Mouse (Mus musculus) heart, adult 8-10 months (tissue): ENCODE measurements at regions not wholly inside any gene's neighbourhood (a gene's known extent, or its start where the extent isn't known, plus 50 kb on each side); places are given as distances from the start of the nearest gene placed in this dataset.

Source experiments
- DNase-seq: peaks from one replicate; pipeline ENCODE4 v3.0.0; 2022; ENCODE audit warnings: low spot score

DNA sequence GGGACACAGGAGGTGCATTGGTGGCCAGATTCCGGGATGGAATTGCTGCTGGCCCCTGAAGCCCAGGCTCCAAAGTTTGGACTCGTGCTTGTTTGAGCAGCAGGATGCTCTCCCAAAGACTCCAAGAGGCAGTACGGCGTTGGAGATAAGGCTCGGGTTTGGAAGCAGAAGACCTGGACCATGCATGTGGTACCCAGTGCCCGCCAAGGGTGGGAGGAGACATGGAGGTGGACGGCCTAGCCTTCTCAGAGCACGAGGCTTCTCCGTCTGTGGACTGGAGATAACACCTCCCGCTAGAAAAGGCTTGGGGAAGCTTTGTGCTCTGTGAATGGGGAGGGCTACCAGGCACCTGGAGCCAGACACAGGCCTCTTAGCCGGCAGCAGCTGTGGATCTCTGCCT is 271.7 kb downstream of the Rps6kc1 start:
- DNase-seq: no peak

DNA sequence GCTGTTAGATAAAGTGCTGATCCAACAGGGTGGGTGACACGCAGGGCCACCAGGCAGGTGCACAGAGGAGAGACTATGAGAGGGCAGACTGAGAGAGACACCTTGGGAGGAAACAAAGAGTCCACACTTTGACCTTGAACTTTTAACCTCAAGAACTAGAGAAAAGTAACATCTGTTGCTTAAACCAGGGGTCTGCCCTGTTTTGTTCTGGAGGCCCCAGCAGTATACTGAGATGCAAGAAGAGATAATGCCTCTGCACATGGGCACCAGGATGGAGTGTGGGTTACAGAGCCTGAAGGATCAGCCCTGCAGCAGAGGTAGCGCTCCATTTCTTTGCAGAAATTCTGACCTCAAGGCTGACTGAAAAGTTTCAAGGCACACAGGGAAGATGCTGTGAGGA is 276.6 kb downstream of the Rps6kc1 start:
- no peak for DNase-seq

DNA sequence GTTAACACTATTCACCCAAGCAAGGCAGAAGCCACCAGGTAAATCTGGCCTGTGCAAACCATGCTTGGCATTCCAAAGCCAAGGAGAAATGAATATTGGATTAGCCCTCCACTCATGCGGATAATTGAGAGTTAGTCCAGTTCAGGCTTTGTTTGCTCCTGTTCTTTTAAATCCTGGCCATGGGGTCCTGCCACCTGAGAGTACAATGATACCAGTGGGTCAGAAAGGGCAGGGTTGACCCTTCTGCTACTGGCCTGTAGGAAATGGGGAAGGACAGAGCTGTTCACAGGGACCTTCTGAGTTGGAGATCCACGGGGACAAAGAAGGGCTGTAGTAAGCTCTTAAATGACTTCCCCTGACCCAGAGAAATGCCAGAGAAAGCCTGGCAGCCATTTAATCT is 279.9 kb downstream of the Rps6kc1 start:
- no peak for DNase-seq

DNA sequence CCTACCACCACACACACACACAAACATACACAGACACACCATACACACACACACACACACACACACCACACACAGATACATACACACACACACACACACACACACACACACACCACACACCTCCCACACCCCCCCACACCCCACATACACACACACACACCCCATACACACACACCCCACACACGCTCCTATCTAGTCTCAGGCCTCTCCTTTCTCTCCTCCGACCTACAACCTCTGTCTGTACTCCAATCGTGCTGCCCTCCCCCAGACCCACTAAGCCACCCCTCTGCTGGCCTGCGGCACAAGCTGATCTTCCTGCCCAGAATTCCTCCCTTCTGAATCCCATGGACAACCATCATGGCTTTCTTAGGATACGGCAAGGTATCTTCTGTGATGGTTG is 281.4 kb downstream of the Rps6kc1 start:
- no peak for DNase-seq

DNA sequence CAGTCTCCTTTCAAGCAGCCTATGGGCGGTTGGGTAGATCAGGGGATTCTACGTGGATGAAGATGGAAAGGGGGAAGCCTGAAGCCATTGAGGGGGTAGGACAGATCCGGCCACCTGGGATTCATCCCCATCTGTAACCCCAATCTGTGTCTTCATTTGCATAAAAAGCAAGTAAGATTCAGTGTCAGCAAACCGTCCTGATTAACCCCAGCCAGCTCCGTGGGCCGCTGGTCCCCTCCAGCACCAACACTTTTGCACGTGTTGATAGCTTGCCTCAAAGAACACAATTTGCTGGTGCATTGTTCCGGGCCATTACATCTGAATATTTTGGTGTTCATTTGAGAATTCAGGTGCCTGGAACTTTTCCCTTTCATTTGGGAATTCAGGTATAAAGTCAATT is 287.7 kb downstream of the Rps6kc1 start:
- no peak for DNase-seq

DNA sequence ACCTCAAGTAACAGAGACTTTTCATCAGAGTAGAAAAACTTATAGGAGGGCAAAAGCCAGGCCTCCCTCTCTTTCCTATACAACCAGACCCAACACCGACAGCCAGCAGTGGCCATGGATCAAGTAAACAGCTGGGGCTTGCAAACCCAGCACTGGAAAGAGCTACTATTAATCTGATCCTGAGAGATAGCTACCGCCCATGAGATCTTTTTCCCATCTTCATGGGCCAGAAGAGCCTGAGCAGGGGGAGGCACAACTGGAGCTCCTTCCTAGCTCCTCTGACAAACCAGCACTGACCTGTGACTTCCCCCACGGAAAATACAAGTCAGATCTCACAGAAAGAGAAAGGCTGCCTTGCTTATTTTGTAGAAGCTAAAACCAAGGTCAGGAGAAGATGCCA is 311.1 kb downstream of the Rps6kc1 start:
- DNase-seq: no peak

DNA sequence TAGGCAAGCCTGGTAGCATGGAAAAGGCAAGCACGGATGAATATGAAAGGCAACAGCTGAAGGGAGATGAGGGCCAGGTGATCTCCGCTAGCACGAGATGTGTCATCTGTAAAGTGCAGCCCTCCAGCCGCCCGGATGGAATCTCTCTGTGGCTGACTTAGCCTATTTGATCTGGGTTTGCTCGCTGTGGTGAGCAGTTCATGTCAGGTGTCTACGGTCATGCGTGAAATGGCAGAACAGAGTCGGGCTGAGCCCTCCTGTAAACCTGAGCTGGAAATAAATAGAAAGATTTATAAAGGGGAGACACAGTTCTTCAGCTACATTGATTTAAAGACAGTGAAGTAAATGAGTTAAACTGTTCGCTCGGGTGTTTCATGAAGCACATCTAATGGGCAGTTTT is 311.9 kb downstream of the Rps6kc1 start:
- no peak for DNase-seq

DNA sequence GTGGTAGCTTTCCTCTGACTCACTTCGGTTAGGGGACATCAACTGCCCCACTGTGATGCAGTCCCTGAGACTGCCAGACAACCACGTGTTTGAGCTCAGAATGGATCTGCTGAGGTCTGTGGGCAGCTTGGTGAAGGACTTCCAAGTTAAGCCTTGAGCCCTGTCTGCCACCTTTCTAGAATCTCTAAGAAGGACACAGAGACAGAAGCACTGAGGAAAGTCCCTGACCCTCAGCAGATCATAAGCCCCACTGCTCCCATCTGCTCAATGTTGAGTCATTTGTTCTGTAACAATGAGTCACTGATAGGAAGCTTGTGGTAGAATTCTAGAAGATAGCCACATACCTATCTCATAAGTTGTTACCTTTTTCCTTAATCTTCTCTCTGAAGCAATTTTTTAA is 315.4 kb downstream of the Rps6kc1 start:
- DNase-seq: no peak

DNA sequence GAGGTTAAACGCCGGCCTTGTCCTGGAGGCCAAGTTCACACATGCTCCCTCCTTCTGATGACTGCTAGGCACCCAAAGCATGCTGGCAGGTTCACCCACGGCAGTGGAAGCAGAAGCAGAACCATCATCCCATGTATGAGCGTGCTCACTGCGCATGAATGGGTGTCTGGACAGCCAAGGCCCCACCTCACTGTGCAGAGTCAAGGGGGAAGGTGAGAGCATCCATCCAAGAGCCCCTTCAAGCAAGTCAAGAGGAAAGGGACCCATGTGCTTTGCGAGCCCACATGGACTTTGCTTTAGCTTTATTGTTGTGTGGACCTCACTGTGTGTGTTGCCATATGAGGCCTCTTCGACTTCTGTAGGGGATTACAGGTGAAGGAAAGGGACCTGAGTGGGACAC is 319.9 kb downstream of the Rps6kc1 start:
- DNase-seq: no peak

DNA sequence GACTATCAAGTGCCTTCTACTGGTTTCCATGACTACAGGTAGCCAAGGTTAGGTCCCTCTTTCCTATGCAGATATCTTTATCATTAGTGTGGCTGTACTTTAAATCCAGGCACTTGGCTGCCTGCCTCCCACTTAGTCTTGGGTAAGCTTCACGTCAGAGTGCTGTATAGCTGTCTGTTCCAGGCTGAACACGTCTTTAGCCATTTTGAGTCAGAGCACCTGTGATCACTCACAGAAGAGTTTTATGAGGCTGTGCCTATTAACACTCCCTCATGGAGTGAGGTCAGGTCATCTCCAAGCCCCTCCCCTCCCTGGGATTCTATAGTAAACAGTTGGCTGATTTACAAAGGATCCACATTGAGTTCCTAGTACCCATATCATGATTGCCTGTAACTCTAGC is 322.0 kb downstream of the Rps6kc1 start:
- DNase-seq: no peak

DNA sequence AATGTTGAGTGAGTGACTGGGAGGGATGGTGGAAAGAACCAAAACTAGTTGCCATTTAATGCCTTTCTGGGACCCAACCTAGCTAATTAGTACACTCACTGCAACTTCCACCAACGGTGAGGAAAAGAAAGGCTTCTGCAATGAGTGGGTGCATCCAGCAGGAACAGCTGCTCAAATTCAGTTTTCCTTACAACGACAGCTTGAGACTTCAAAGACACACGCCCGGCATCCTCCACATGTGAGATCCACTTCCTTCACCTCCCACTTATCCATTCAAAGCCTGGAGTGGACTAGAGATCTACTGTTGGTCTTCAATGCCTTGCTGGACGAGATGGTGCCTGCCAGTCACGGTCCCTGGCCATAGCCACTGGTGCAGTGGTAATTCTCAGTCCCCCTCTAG is 328.3 kb downstream of the Rps6kc1 start:
- no peak for DNase-seq

DNA sequence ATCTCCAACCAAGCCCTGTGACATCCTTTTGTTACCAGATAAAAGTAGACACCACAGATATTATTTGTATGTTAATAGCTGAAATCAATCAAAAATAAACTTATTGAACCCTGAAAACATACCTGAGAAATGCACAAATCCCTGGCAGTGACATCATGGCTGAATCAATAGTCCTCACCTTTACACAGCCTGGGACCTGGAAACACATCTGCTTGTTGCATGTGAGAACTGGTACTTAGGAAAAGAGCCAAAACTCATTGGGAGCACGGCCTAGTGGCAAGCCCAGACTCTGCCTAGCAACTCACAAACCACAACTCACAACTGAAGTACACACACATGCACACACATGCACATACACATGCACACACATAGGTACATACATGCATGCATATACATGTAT is 330.9 kb downstream of the Rps6kc1 start:
- DNase-seq: no peak

DNA sequence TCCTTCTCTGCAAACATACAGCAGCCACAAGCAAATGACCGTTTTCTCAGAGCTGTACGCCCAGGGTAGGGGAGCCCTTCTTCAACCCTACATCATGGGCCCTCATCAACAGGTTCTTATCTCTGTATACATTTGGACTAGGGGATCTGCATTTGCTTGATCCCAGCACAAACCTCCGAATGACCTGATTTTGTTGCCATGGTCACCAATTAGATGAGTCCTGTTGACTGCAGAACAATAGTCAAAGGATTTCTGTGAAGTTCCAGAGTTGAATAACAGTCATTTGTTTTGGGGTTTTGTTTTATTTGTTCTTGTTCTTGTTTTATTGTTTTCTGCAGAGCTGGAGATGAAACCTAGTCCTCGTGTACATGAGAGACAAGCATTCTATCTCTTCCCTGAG is 340.6 kb downstream of the Rps6kc1 start:
- DNase-seq: no peak

DNA sequence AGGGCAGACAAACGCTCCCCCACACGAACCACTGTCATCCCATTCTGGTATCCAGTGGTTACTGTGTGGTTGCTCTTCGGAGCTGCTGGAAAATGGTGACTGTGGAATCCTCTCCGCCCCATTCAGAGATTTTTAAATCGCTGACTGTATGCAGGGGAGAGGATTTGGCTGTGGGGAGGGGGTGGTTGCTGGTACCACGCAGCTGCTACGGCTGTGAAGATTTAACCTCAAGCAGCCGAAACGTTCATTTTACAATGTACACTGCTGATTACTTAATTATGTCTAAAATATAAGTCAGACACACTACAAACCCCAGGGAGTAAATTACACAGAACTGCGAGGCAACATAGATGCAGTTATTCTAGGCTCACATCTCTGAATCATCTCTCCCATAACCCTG is 341.0 kb downstream of the Rps6kc1 start:
- DNase-seq: no peak

DNA sequence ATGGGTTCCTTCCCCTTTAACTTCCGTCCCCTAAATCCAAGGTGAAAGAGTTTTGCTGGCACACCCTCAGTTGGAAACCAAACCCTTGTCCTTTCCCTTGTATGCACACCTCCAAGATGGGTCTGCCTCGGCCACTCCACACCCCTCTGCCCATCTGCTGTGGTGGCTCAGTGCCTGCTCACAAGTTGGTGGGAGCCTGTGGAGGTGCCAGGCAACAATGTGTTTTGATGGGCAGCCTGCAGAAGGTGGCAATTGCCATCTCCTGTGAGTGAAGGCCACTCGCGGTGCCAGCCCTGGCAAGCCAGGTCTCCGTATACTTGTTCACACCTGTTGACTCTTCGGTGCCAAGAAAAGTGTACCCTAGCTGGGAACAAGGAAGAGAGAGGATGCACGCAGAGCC is 344.8 kb downstream of the Rps6kc1 start:
- no peak for DNase-seq

DNA sequence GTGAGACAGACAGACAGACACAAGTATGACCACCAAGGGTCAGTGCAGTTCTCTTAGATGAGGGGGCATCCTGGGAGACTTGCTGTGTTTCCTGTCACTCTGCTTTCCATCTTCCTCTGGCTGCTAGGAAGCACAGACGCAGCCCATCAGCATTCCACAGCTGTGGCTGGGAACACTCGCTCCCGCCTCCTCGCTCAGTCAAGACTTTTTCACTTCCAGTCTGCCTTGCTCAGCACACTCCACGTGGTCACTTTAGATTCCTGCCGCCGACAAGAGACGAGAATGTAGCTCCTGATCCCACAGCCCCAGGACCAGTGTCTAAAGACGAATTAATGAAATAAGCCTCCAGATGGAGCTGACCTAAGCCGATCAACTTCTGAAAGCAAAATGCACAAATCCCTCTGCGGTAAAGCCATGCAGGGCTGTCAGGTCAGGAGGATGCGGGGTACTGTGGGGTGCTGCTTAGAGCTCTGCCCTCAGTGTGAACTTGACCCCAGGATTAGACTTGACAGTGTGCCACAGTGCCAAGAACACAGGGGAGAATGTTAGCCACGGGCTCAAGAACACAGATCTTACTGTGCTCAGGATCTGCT is 348.6 kb downstream of the Rps6kc1 start:
- DNase-seq: no peak

DNA sequence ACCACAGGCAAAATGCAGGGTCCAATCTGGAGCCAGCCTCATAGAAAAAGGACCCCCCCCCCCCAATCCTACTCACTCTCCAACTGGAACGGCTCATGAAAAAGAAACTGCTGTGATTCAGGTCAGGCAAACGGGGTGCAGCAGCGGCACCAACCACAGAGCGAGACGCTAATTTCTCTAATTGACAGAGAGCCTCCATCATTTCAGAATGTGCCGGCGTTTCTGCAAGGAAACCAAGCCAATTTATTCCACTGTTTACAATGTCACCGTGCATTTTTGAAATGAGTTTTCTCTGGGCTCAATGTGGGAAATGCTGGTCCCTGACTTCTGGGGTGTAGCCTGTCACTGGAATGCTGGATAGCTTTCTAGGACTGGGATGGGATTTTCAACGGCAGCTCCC is 351.5 kb downstream of the Rps6kc1 start:
- DNase-seq: no peak

DNA sequence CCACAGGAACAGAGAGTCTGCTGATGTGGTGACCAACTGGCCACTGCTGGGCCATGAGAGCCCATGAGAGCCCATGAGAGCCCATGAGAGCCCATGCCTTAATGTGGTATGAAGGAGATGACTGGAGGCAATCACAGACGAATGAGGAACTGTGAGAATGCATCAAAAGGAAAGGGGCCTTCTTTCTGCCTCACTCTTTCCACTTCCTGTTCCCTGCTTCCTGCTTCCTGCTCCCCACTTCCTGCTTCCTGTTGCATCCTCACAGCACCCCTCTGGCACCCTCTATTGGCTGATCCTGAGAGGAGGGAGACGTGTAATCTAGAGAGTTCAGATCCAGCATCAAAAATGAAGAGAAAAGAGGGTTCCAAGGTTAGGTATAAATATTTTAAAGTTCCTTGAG is 369.7 kb downstream of the Rps6kc1 start:
- no peak for DNase-seq

DNA sequence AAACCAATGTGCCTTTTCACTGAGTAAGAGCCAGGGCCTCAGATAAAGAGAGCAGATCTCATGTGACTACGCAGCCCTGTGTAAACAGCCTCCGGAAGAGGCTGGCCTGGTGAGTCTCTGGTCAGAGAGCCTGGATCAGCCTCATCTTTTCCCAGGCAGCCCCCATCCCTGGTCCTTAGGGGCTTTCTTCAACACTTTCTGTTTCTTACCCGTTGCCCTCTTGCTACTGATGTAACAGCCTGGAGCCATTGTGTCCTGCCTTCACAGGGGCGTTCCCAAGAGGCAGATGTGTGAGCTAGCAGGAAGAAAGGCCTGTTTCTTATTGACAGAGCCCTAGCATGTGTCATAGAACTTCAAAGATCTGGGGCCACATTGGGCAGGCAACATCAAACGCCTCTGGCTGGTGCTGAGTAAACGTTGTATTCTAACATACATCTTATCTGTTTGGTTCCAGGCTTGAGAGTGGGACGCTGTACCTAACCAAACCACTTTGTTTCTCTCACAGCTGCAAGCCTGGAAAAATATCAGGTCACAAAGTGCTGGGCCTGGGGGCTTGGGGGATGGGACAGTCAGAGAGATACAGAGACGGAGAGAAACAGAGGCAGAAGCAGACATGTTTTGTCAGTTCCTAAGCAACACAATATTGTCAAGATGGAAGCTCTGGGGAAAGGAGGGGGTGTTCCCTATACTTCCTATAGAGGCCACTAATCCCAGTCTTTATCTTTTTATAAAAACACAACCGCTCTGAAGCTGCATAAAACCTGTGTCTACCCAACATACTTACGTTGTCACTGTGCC is 362.6 kb upstream of the Prox1 start:
- no peak for DNase-seq

DNA sequence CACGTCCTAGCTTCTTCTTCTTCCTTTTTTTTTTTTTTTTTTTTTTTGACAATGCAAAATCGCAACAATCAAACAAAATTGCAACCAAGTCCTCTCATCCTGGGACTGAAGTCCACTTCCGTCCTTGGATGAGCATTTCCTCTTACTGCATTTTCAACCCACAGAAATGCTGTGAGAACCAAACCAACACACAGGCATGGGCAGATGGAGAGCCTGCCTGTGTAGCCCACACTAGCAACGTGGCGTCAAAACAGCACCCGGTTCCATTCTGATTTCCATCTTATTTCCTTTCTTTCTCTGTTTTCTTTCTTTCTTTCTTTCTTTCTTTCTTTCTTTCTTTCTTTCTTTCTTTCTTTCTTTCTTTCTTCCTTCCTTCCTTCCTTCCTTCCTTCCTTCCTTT is 360.7 kb upstream of the Prox1 start:
- no peak for DNase-seq

DNA sequence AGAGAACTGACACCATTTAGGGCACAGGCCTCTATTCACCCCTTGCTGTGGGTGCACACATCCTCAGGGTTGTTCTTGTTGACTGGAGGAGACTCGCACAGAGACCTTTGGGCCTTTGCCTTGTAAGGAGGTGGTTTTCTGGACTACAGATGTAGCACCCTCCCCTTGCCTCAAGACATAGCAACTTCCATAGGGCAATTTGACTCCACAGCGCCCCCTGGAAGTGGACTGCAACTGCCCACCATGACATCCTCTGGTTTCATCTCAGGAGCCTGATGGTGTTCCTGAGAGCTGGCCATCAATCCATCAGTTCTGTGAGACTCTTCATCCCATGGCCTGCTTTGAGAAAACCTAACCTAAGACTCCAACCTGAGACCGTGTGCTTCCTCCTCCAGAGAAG is 359.6 kb upstream of the Prox1 start:
- DNase-seq: no peak

DNA sequence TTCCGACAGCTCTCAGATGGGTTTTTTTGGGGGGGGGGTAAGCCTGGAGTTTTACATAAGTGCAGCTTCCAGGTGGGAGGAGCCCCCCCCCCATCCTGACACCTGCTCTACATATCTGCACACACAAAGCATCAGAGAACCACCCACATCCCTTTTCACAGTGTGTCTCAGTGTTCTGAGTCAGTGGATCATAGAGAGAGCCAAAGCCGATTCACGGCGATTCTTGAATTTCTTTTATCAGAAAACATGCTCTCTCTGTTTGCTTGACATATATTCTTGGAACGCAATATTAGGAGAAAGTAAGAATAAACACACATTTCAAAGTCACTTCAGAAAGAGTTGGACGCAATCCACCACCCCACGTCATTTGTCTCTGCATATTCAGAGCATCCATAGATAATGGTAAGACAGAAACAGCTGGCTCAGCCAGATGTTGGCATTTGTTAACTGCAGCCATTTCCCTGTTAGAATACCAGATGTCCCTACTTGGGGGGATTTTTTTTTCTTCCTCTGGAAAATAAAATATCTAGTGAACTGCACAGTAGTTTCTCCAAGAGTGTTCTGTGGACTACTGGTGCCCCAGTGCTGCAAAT is 357.1 kb upstream of the Prox1 start:
- DNase-seq: no peak

DNA sequence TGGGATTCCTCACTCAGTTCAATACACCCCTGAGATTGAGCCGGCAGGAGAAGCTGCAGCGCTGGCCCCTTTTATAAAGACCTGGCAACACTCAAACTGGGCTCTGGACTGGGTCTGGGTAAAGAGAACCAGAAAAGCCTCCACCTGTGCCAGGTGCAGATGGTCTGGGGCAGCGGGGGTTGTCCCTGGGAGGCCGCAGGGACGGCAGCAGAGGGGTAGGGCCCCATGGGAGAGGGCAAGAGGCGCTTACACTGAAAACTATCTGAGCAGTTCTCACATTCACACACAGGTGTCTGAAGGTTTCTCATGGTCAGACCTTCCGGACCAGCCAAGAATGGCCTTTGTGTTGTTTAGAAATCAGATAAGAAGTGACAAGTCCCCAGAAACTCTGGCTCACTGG is 356.1 kb upstream of the Prox1 start:
- no peak for DNase-seq

DNA sequence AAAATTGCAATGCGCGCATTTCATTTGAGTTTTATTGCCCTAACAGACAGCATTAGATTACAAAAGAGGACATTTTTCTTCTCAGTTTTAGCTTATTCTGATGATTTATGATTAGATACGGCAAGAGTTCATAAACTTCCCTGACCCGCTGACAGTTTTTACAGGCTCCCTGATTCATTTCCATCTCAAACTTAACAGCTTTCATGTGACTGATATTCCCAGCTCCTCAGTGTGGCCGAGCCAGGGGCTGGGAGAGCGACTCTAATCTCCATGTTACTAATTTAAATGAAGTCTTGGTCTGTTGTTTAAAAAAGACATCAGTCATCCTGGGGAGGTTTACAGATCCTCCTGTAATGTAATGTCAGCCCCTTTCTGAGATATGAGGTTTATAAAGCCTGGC is 355.5 kb upstream of the Prox1 start:
- DNase-seq: no peak
